Mouse (Mus musculus) G1E (cell line): ENCODE measurements at regions not wholly inside any gene's neighbourhood (a gene's known extent, or its start where the extent isn't known, plus 50 kb on each side); places are given as distances from the start of the nearest gene placed in this dataset.

Source experiments
- ATAC-seq: 2 replicates; pipeline ENCODE4 v1.8.0; 2016; ENCODE audit warnings: mild to moderate bottlenecking; ENCODE audit not compliant: insufficient number of reproducible peaks, poor library complexity, low FRiP score, severe bottlenecking; ENCODE audit errors: extremely low read depth
- DNase-seq: peaks from one replicate; pipeline ENCODE4 v3.0.0; 2012; ENCODE audit warnings: low spot score
- H3K27me3 ChIP-seq: 2 replicates; pipeline ENCODE4 v1.6.1; 2012; ENCODE audit warnings: mild to moderate bottlenecking, low read length, inconsistent platforms; ENCODE audit not compliant: insufficient read depth
- H3K36me3 ChIP-seq: replicated peaks from 2 replicates; pipeline ENCODE3; 2012; ENCODE audit warnings: mild to moderate bottlenecking, inconsistent platforms
- H3K4me1 ChIP-seq: 2 replicates; pipeline ENCODE4 v1.6.1; 2012; ENCODE audit warnings: low read depth, low read length, inconsistent platforms, mixed read lengths; ENCODE audit not compliant: insufficient read depth
- H3K4me3 ChIP-seq: 2 replicates; pipeline ENCODE4 v1.5.1; 2012; ENCODE audit warnings: low read depth, mild to moderate bottlenecking, inconsistent platforms, low read length, moderate library complexity, mixed read lengths
- H3K9me3 ChIP-seq: replicated peaks from 2 replicates; pipeline ENCODE4 v1.6.1; 2012; ENCODE audit warnings: inconsistent platforms
- CTCF ChIP-seq: IDR thresholded peaks from 2 replicates; pipeline ENCODE4 v1.5.1; 2012; ENCODE audit warnings: low read depth, low read length, inconsistent platforms, mixed read lengths
- GATA1 ChIP-seq: IDR thresholded peaks from 2 replicates; pipeline ENCODE4 v1.6.1; 2012; ENCODE audit warnings: borderline replicate concordance, low read length, inconsistent platforms, mixed read lengths
- GATA2 ChIP-seq: IDR thresholded peaks from 2 replicates; pipeline ENCODE4 v1.6.1; 2012; ENCODE audit warnings: low read depth, low read length, inconsistent platforms, borderline replicate concordance
- POLR2AphosphoS5 ChIP-seq: IDR thresholded peaks from 2 replicates; pipeline ENCODE4 v1.6.1; 2012; ENCODE audit warnings: low read depth, low read length, inconsistent platforms; ENCODE audit not compliant: insufficient replicate concordance
- TAL1 ChIP-seq: conservative IDR thresholded peaks from 2 replicates; pipeline ENCODE4 v1.6.1; 2012; ENCODE audit warnings: low read depth, low read length, inconsistent platforms, mixed read lengths

- Histone ChIP-seq H3K27me3 (peaks cover 2% of the 10 kb centered on the region; the same call in 1 of the 2 replicates), H3K36me3 (no peaks in the 10 kb centered on the region), H3K4me3 (no peak overlapping the region), H3K9me3 (no peaks in the 10 kb centered on the region), H3K4me1 (no peaks in the 10 kb centered on the region)
- TF ChIP-seq GATA2, result no peak
- TF ChIP-seq POLR2AphosphoS5, result no peak
- TF ChIP-seq GATA1, result no peak
- TF ChIP-seq CTCF, result no peak
- no peak for TF ChIP-seq TAL1
- DNase-seq (no peak), ATAC-seq (no peak)
These were observed 218.8 kb upstream of the Tet2 start for GRCm38 (mm10) chr3:133763721-133764120.

GRCm38 (mm10) chr3:133773490-133773889, 228.6 kb upstream of the Tet2 start:
- no peak for DNase-seq
- no peaks in the 10 kb centered on the region for H3K36me3 ChIP-seq
- H3K9me3 ChIP-seq, result no peaks in the 10 kb centered on the region
- no peak overlapping the region for H3K4me3 ChIP-seq
- TF ChIP-seq POLR2AphosphoS5 (no peak), GATA2 (no peak), TAL1 (no peak), CTCF (no peak), GATA1 (no peak)
- no peak for ATAC-seq
- H3K4me1 ChIP-seq, result no peaks in the 10 kb centered on the region
- H3K27me3 ChIP-seq, result peaks cover 2% of the 10 kb centered on the region; the same call in 1 of the 2 replicates

- H3K9me3 ChIP-seq, result no peaks in the 10 kb centered on the region
- no peak overlapping the region for H3K4me3 ChIP-seq
- TF ChIP-seq GATA2 (no peak), GATA1 (no peak), POLR2AphosphoS5 (no peak), TAL1 (no peak), CTCF (no peak)
- DNase-seq (no peak), ATAC-seq (no peak)
- no peaks in the 10 kb centered on the region for H3K4me1 ChIP-seq
- H3K36me3 ChIP-seq, result no peaks in the 10 kb centered on the region
- peaks cover 2% of the 10 kb centered on the region; the same call in 1 of the 2 replicates for H3K27me3 ChIP-seq
These were observed 229.3 kb upstream of the Tet2 start for GRCm38 (mm10) chr3:133774229-133774628.

GRCm38 (mm10) chr3:133776013-133776412, 231.1 kb upstream of the Tet2 start:
- TF ChIP-seq GATA2 (no peak), TAL1 (no peak), CTCF (no peak), POLR2AphosphoS5 (no peak), GATA1 (no peak)
- 0 out of 2 replicates have a peak, but pooled peaks cover 6% of the 10 kb centered on the region for H3K9me3 ChIP-seq
- H3K4me1 ChIP-seq, result no peaks in the 10 kb centered on the region
- H3K4me3 ChIP-seq, result no peak overlapping the region
- ATAC-seq (no peak), DNase-seq (no peak)
- no peaks in the 10 kb centered on the region for H3K36me3 ChIP-seq
- peaks cover 2% of the 10 kb centered on the region; the same call in 1 of the 2 replicates for H3K27me3 ChIP-seq

- Histone ChIP-seq H3K4me3 (no peak overlapping the region), H3K9me3 (0 out of 2 replicates have a peak, but pooled peaks cover 6% of the 10 kb centered on the region), H3K36me3 (no peaks in the 10 kb centered on the region), H3K4me1 (no peaks in the 10 kb centered on the region), H3K27me3 (no peaks in the 10 kb centered on the region)
- no peak for DNase-seq
- no peak for TF ChIP-seq TAL1
- no peak for TF ChIP-seq POLR2AphosphoS5
- no peak for TF ChIP-seq GATA2
- TF ChIP-seq GATA1, result no peak
- no peak for TF ChIP-seq CTCF
- ATAC-seq, result no peak
These were observed 234.3 kb upstream of the Tet2 start for GRCm38 (mm10) chr3:133779161-133779789.

GRCm38 (mm10) chr3:133783060-133783459, 238.1 kb upstream of the Tet2 start:
- DNase-seq (no peak), ATAC-seq (no peak)
- Histone ChIP-seq H3K27me3 (no peaks in the 10 kb centered on the region), H3K4me3 (no peak overlapping the region), H3K4me1 (no peaks in the 10 kb centered on the region), H3K9me3 (0 out of 2 replicates have a peak, but pooled peaks cover 6% of the 10 kb centered on the region), H3K36me3 (no peaks in the 10 kb centered on the region)
- TF ChIP-seq GATA1 (no peak), POLR2AphosphoS5 (no peak), CTCF (no peak)
